In the genomic region with DNA sequence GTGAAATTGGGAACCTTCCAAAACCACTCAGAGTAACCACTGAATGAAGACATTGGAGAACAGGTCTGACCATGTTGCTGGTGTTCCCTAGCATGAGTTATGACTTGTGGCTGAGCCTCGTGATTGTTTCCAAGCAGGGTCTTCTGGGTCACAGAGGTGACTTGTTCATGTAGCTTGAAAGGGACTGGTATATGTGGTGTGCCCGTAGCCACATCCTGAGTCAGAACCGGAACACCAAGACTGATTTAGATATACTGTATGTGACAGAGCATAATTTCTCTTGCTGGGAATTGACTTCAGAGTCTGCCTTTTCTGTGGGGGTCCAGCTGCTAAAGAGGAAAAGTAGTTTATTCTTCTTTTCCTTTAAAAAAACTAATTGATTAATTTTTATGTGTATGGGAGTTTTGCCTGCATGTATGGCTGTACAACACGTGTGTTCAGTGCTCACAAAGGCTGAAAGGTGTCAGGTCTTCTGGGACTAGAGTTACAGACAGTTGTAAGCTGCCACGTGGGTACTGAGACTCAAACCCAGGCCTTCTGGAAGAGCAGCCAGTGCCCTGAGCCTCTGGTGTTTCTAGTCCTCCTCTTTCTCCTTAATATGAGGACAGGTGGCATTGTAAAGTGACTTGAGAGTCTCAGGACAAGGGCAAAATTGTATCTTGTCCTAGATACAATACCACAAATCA, we compare ENCODE assay signal across 24 mouse cellular contexts.
DNase-seq lines count a peak whose midpoint lies in the region; ATAC-seq lines count a peak whose summit lies in the region.
"Had no signal": no experiment of that assay in that cellular context is flagged by ENCODE, and none has a peak within 500 bp of the region (broad histone marks: within the 10 kb centered on the region; RNA-seq: fewer than 3 reads in every experiment).

No protein-coding gene starts in this region.

- H3K27ac ChIP-seq in midbrain, embryonic 14.5 days (replicated peaks; ENCODE audit: low read depth, low read length): no peak overlapping the region
- H3K27ac ChIP-seq: embryonic facial prominence, embryonic 13.5 days; forebrain, embryonic 13.5 days; gastrocnemius, adult 2 months; heart, embryonic 15.5 days; hindbrain, embryonic 15.5 days; midbrain, embryonic 12.5 days; neural tube, embryonic 13.5 days had no signal

- DNase-seq in CD4-positive, CD25-positive, alpha-beta regulatory T cell, adult 2 months (ENCODE audit: low read depth, low spot score): peak; percentile 63
- no peak for DNase-seq in retina, embryonic 14.5 days (ENCODE audit: low spot score)
- no peak for DNase-seq in midbrain, embryonic 14.5 days
- no peak for DNase-seq in liver
- DNase-seq: adrenal gland, adult 8-10 months; cerebellum, adult 18-20 months; cerebellum, postnatal 14 days; gastrocnemius, adult 2 months; heart, postnatal 36 days; kidney, postnatal 36 days; left cerebral cortex, postnatal 4 days; lung, postnatal 4 days; right cerebral cortex, adult 18-20 months; right cerebral cortex, postnatal 4 days had no signal

- WGBS in midbrain, embryonic 14.5 days: 80% methylated on average over 5 of the region's 5 CpGs

- no peaks in the 10 kb centered on the region for H3K27me3 ChIP-seq in midbrain, embryonic 14.5 days (ENCODE audit: control insufficient read depth, insufficient read depth, low read length)
- H3K27me3 ChIP-seq: embryonic facial prominence, embryonic 13.5 days; forebrain, embryonic 13.5 days; heart, embryonic 15.5 days; hindbrain, embryonic 15.5 days; midbrain, embryonic 12.5 days; neural tube, embryonic 13.5 days had no signal

- peak; percentile 99 for ATAC-seq in activated CD4-positive, CD25-positive, alpha-beta regulatory T cell, adult 4 months
- ATAC-seq in megakaryocyte, adult 5-6 weeks (ENCODE audit: poor library complexity, severe bottlenecking): peak; percentile 52
- ATAC-seq in neutrophil, adult 5-6 weeks (ENCODE audit: extremely low read depth, insufficient number of reproducible peaks, low FRiP score, poor library complexity, severe bottlenecking): 0 out of 2 replicates have a peak, but pooled peaks have one; percentile 30
- no peak for ATAC-seq in midbrain, embryonic 14.5 days (ENCODE audit: low FRiP score, low TSS enrichment)
- ATAC-seq: forebrain, embryonic 13.5 days; intestine, embryonic 16.5 days had no signal

- no peaks in the 10 kb centered on the region for H3K4me1 ChIP-seq in midbrain, embryonic 14.5 days (ENCODE audit: control insufficient read depth, insufficient read depth, low read length)
- H3K4me1 ChIP-seq: embryonic facial prominence, embryonic 13.5 days; forebrain, embryonic 13.5 days; heart, embryonic 15.5 days; hindbrain, embryonic 15.5 days; midbrain, embryonic 12.5 days; neural tube, embryonic 13.5 days had no signal

- H3K4me3 ChIP-seq in midbrain, embryonic 14.5 days (replicated peaks; ENCODE audit: low read depth, low read length): no peak overlapping the region
- H3K4me3 ChIP-seq: embryonic facial prominence, embryonic 13.5 days; forebrain, embryonic 13.5 days; gastrocnemius, adult 2 months; heart, embryonic 15.5 days; hindbrain, embryonic 15.5 days; midbrain, embryonic 12.5 days; neural tube, embryonic 13.5 days had no signal

- H3K36me3 ChIP-seq in midbrain, embryonic 14.5 days (ENCODE audit: control insufficient read depth, insufficient read depth, low read length): no peaks in the 10 kb centered on the region
- H3K36me3 ChIP-seq: embryonic facial prominence, embryonic 13.5 days; heart, embryonic 15.5 days; hindbrain, embryonic 15.5 days; midbrain, embryonic 12.5 days; neural tube, embryonic 13.5 days had no signal

- no peak overlapping the region for H3K9ac ChIP-seq in midbrain, embryonic 14.5 days (replicated peaks; ENCODE audit: low read length)
- H3K9ac ChIP-seq: embryonic facial prominence, embryonic 13.5 days; forebrain, embryonic 13.5 days; heart, embryonic 15.5 days; hindbrain, embryonic 15.5 days; midbrain, embryonic 12.5 days; neural tube, embryonic 13.5 days had no signal

- no peak overlapping the region for H3K4me2 ChIP-seq in midbrain, embryonic 14.5 days (ENCODE audit: low read length)
- H3K4me2 ChIP-seq: embryonic facial prominence, embryonic 13.5 days; forebrain, embryonic 13.5 days; heart, embryonic 15.5 days; hindbrain, embryonic 15.5 days; midbrain, embryonic 12.5 days; neural tube, embryonic 13.5 days had no signal

- H3K9me3 ChIP-seq in midbrain, embryonic 14.5 days (ENCODE audit: control insufficient read depth, low read length): no peaks in the 10 kb centered on the region
- H3K9me3 ChIP-seq: embryonic facial prominence, embryonic 13.5 days; forebrain, embryonic 13.5 days; heart, embryonic 15.5 days; hindbrain, embryonic 15.5 days; midbrain, embryonic 12.5 days; neural tube, embryonic 13.5 days had no signal
